Mouse (Mus musculus): ENCODE results near the gene Rnf126.

GRCm38 (mm10) chr10:79766508-79767325 lies at the start of gene Rnf126:
- TF ChIP-seq POLR2A (IDR thresholded peaks at IDR 0.05; ENCODE audit: borderline replicate concordance, control insufficient read depth, low read depth, low read length): peak; percentile 56; the same call in 1 of the 2 replicates
- no peak for TF ChIP-seq CTCF (IDR thresholded peaks at IDR 0.05; ENCODE audit: control insufficient read depth, insufficient read depth, low read length)
